Mouse (Mus musculus) heart, postnatal 14 days (tissue): ENCODE results near the gene Rhot2. TPM values are rescaled to one million over a fixed set of nuclear protein-coding genes. Genes with fewer than 3 reads are reported as not detected.
A peak's percentile ranks its signal among the peaks of the same experiment; 100 is the strongest.
"Not testable (repeated sequence)": the region's sequence is repeated elsewhere in the genome, so short reads cannot be mapped to it uniquely, and the experiment has no call there.

Experiments
- DNase-seq, 2 experiments: peaks; one replicate each; pipeline ENCODE4 v3.0.0; 2021 to 2022
- intact Hi-C: fragments of 180-260 bp; cut with DNase I; formaldehyde crosslinking; loops from one replicate; pipeline ENCODE4 v1.15.1; 2025
- microRNA-seq, 2 experiments: library from miRNA; unstranded; fragments of <30 nt; microRNA quantifications; one replicate each; pipeline ENCODE4 v1.2.0; 2021 to 2022
- total RNA-seq, 2 experiments: library from RNA; stranded (reverse); gene quantifications; 2 replicates each; pipeline ENCODE4 v1.2.3; 2021

Gene Rhot2
- total RNA-seq, 2 experiments from 2014 or later = 103 to 105 TPM

DNA sequence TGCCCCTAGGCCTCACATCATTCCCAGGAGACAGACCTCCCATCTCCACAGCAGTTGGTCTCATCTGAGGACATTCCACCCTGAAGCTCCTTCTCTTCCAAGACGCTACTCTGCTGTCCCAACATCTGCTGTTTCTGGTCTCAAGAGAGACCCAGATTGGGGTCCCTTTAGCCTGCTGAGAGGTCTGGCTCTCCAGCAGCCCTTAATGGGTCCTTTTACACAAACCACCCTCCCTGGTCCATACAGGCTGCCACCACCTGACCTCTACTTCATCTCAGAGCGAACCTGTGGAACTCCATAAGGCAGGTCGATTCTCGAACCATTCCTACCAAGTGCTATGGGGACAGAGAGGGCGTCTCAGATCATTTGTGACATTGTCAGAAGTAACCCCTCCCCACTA lies 36.6 kb downstream of the Rhot2 start:
- intact Hi-C loops = no loop called here
- DNase-seq = no peak

- intact Hi-C loops, DNase-seq: not testable (repeated sequence)
Observed at GRCm38 (mm10) chr17:25807452-25807851, 37.2 kb downstream of the Rhot2 start.

GRCm38 (mm10) chr17:25806507-25806906 lies 38.1 kb downstream of the Rhot2 start:
- DNase-seq = no peak
- intact Hi-C loops = no loop called here

DNA sequence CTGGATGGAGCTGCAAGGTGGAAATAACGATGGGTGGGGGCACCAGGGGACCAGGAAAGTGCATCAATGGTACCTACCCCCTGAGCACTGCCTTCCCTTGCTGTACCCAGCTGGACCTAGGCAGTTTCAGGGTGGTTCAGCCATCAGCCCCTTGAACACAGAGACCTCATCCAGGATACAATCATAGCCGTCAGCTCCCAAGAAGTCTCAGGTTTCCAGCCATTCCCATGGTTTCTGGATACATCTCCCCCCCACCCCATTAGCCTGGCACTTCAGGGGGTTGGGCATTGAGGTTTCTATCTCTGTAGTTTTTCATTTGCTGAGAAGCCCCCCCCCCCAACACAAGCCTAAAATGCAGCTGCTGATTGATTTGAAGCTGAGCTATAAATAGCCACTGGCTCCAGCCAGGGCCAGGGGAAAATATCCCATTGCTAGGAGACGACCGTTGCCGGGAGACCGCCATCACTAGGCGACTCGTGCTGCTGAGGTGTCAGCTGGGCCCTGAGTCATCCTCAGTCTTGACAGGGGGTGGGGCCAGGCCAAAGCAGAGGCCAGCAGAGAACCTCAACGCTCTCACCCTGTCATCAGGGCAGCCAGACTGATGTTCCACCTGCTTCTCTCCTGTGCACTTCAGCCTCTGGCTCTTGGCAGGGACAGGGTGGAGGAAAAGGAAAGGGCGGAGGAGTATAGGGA lies 41.7 kb downstream of the Rhot2 start:
- DNase-seq = peak; percentile 51 to 74
- intact Hi-C loops = loop anchor here (5.0 kb wide), 1 partner anchor 226 kb away; the partner anchor contains the start of gene Lmf1

- intact Hi-C loops = loop anchor here (1.0 to 5.0 kb wide), 3 partner anchors 28 to 224 kb away; partner anchors contain the start of genes Lmf1 and Narfl
- DNase-seq = peak; percentile 60 to 78
Observed at GRCm38 (mm10) chr17:25801029-25801428, 43.6 kb downstream of the Rhot2 start.

GRCm38 (mm10) chr17:25796951-25797369 lies 47.7 kb downstream of the Rhot2 start, which contains the start of gene Metrn:
TSS of gene Metrn (minus strand) at chr17:25797136.
- peak; percentile 90 to 91 for DNase-seq
- intact Hi-C loops = no loop called here

GRCm38 (mm10) chr17:25796211-25796771 lies 48.4 kb downstream of the Rhot2 start:
- intact Hi-C loops = no loop called here
- DNase-seq = peak; percentile 61 to 68

DNA sequence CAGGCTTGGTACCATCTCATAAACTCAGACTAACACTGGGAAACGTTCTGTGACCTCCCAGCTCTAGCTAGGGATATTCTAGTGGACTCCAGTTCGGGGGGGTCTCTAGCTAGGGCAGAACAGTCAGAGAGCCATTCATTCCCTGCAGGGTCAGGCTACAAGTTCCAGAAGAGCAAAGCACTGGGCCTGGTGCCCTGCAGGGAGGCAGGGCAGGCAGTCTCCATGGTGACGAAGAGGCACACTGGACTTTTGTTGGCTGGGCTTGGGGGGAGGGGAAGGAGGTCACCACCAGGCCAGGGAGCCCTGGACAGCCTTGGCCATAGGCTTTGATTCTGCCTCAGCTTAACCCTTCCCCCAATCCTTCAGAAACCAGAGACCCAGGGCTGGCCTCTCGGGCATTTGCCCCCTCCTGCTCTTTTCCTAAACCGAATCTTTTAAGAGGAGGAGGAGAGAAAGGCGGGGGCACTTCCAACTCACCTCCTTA lies 49.0 kb downstream of the Rhot2 start, which contains the start of gene AC134908.4:
Gene AC134908.4 (minus strand): TSS at position 51 of the 484 bp plus-strand sequence.
- no peak for DNase-seq
- intact Hi-C loops = no loop called here

DNA sequence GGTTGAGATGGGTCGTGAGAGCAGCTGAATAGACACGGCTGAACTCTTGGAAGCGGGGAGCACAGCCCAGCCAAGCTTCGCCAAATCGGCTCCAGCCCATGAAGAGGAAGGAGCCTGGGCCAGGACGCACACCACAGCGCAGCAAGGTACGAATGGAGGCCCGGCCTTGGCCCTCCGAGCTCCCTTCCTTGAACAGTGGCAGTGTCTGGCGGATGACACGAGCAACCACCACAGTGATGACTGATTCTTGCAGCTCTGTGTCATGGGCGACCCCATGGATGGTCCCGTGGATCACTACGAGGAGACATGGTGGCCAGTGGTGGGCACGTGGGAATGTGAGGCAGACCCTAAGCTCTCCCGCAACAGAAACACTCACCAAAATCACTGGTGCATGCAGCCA lies 49.7 kb downstream of the Rhot2 start:
- no peak for DNase-seq
- intact Hi-C loops = no loop called here

- no peak for DNase-seq
Observed at GRCm38 (mm10) chr17:25794197-25794596, 50.5 kb downstream of the Rhot2 start.

DNA sequence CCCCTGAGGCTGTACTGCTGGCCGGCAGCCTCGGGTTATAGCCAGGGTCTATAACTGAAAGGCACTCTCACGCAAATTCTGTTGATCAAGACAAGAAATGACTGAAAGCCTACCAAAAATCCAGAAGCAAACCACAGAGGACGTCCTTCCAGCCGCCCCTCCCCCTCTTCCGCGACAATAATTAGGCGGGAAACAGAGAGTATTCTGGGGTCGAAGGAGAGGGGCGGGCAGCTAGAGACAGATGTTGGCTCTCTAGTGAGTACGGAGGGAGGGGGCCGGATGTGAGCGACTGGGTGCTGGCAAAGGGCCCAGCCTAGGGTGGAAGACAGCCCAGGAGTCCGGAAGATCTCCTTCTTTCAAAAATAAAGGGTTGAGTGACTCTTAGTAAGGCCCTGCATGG lies 52.0 kb downstream of the Rhot2 start, which contains the start of gene Fam173a:
Gene Fam173a (minus strand): TSS at position 287 of the 400 bp plus-strand sequence.
- intact Hi-C loops = no loop called here
- DNase-seq = peak; percentile 84 to 85

More at GRCm38 (mm10) chr17:25794197-25794596, 50.5 kb downstream of the Rhot2 start:
- intact Hi-C loops = no loop called here

DNA sequence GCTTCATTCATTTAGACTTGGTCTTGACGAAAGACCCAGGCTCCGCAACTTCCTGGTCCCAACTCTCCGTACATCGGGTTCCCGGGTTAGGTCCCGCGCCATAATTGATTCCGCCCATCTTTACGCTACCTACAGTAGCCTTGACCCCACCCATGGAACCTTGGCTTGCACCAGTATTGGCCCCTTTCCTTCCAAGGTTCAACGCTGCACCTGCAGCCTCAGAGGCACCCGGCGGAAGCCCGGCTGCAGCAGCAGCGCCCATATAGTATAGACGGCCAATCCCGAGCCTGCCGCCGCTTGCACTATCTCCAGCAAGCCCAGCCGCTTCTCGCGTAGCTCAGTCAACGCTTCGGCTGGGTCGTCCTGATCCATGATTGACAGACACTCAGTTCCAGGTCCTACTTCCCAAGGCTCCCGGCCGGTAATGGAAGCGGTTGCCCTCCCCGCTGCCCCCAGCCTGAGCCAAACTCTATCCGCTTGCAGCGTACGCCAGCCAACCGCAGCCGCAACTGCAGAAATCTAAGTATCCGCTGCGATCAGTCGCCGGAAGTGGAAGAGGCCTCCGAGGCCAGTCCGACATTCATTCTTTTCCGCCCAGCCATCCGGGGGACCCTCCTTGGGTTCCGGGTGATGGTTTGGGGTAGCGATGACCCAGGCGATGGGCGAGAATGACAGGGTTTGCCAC lies 52.7 kb downstream of the Rhot2 start:
- intact Hi-C loops = no loop called here
- peak; percentile 84 to 90 for DNase-seq

- intact Hi-C loops = no loop called here
- DNase-seq = no peak
Observed at GRCm38 (mm10) chr17:25791320-25791842, 53.3 kb downstream of the Rhot2 start.

Small RNA genes within 50 kb of the gene (microRNA-seq; reads per million reads assigned to microRNA genes)
- 1.1 to 2.8 reads per million in 2 experiments for gene Mir3082

Other genes with a start within 250 kb of the Rhot2 start
- gene Gng13, start 127.7 kb downstream of the Rhot2 start, total RNA-seq = 1 to 10 TPM; 1.7 to 2.1 TPM
- gene Chtf18, start 117.4 kb downstream of the Rhot2 start, total RNA-seq = 1 to 10 TPM; 1.1 to 4.4 TPM
- 1 to 10 TPM; 5.0 to 5.4 TPM for gene Rpusd1, start 117.2 kb downstream of the Rhot2 start, total RNA-seq
- not detected for gene Mslnl, start 108.8 kb downstream of the Rhot2 start, total RNA-seq
- 10 to 100 TPM; 30.0 to 34.5 TPM for gene Msln, start 90.5 kb downstream of the Rhot2 start, total RNA-seq
- 10 to 100 TPM; 44.8 TPM for gene Narfl, start 71.1 kb downstream of the Rhot2 start, total RNA-seq
- gene Haghl, start 59.2 kb downstream of the Rhot2 start, total RNA-seq = 10 to 100 TPM; 15.0 to 15.1 TPM
- gene Ccdc78, start 58.3 kb downstream of the Rhot2 start, total RNA-seq = under 1 TPM in 1 of 2 experiments, not detected in 1; 0.17 TPM
- 10 to 100 TPM; 36.4 to 37.4 TPM for gene Fam173a, start 52.0 kb downstream of the Rhot2 start, total RNA-seq
- gene AC134908.4, start 49.2 kb downstream of the Rhot2 start, total RNA-seq = not detected
- gene Metrn, start 47.7 kb downstream of the Rhot2 start, total RNA-seq = 10 to 100 TPM; 67.1 to 74.7 TPM
- gene Fbxl16, start 35.8 kb downstream of the Rhot2 start, total RNA-seq = 1 to 10 TPM in 1 of 2 experiments, under 1 TPM in 1; 1.00 to 1.2 TPM
- gene Wdr24, start 21.2 kb downstream of the Rhot2 start, total RNA-seq = 10 to 100 TPM; 10.5 to 11.0 TPM
- 10 to 100 TPM; 33.1 to 34.1 TPM for gene Jmjd8, start 16.0 kb downstream of the Rhot2 start, total RNA-seq
- 100 to 1,000 TPM; 106 to 109 TPM for gene Stub1, start 11.4 kb downstream of the Rhot2 start, total RNA-seq
- 1 to 10 TPM; 2.5 to 3.1 TPM for gene Rhbdl1, start 7.6 kb downstream of the Rhot2 start, total RNA-seq
- 1 to 10 TPM; 2.9 to 3.0 TPM for gene Gm20683, start 3.1 kb downstream of the Rhot2 start, total RNA-seq
- gene Wdr90, start 16.6 kb upstream of the Rhot2 start, total RNA-seq = 1 to 10 TPM; 5.2 to 5.7 TPM
- 100 to 1,000 TPM; 226 to 230 TPM for gene Mcrip2, start 23.9 kb upstream of the Rhot2 start, total RNA-seq
- 10 to 100 TPM; 11.3 to 13.2 TPM for gene Mettl26, start 30.2 kb upstream of the Rhot2 start, total RNA-seq
- under 1 TPM; 0.91 to 1.00 TPM for gene Wfikkn1, start 36.0 kb upstream of the Rhot2 start, total RNA-seq
- gene Rab40c, start 74.9 kb upstream of the Rhot2 start, total RNA-seq = 10 to 100 TPM; 14.4 to 20.0 TPM
- gene Pigq, start 100.1 kb upstream of the Rhot2 start, total RNA-seq = 10 to 100 TPM; 60.6 to 62.7 TPM
- gene Nhlrc4, start 100.1 kb upstream of the Rhot2 start, total RNA-seq = under 1 TPM in 1 of 2 experiments, not detected in 1; 0.17 TPM
- not detected for gene A930017K11Rik, start 107.7 kb upstream of the Rhot2 start, total RNA-seq
- gene Capn15, start 140.9 kb upstream of the Rhot2 start, total RNA-seq = 10 to 100 TPM; 11.4 to 13.1 TPM
- gene Rab11fip3, start 224.7 kb upstream of the Rhot2 start, total RNA-seq = 10 to 100 TPM; 22.7 to 25.3 TPM
- gene Decr2, start 245.5 kb upstream of the Rhot2 start, total RNA-seq = 10 to 100 TPM; 10.9 to 13.0 TPM